Mouse (Mus musculus): Measurements from ENCODE around the gene Gars. TPM values are rescaled to one million over a fixed set of nuclear protein-coding genes. Genes with fewer than 3 reads are reported as not detected.

Gene Gars
- polyA plus RNA-seq, 1 experiment from 2014 or later, result 107 TPM

GRCm38 (mm10) chr6:54997726-54998125 is 40.1 kb upstream of the Gars start:
- 67% methylated on average over 6 of the region's 6 CpGs for WGBS
- DNase-seq (ENCODE audit: low spot score) (no peak), ATAC-seq (replicated peaks; ENCODE audit: low FRiP score, low read depth) (no peak)
- Histone ChIP-seq H3K9ac (ENCODE audit: low read depth, low read length) (no peak overlapping the region), H3K4me2 (ENCODE audit: low read length) (no peak overlapping the region), H3K4me1 (replicated peaks; ENCODE audit: insufficient read depth, low read length) (no peaks in the 10 kb centered on the region), H3K36me3 (ENCODE audit: insufficient read depth, low read length) (no peaks in the 10 kb centered on the region), H3K4me3 (replicated peaks; ENCODE audit: low read depth, low read length) (no peak overlapping the region), H3K9me3 (replicated peaks; ENCODE audit: low read length) (no peaks in the 10 kb centered on the region), H3K27me3 (ENCODE audit: insufficient read depth, low read length) (no peaks in the 10 kb centered on the region), H3K27ac (peak overlapping the region; percentile 22; the same call in 1 of the 2 replicates)
- no peak for TF ChIP-seq CTCF (IDR thresholded peaks at IDR 0.05; ENCODE audit: low read depth)

- Histone ChIP-seq H3K9me3 (replicated peaks; ENCODE audit: low read length) (no peaks in the 10 kb centered on the region), H3K36me3 (ENCODE audit: insufficient read depth, low read length) (no peaks in the 10 kb centered on the region), H3K4me3 (replicated peaks; ENCODE audit: low read depth, low read length) (no peak overlapping the region), H3K27ac (no peak overlapping the region), H3K4me2 (ENCODE audit: low read length) (no peak overlapping the region), H3K4me1 (replicated peaks; ENCODE audit: insufficient read depth, low read length) (no peaks in the 10 kb centered on the region), H3K9ac (ENCODE audit: low read depth, low read length) (no peak overlapping the region), H3K27me3 (ENCODE audit: insufficient read depth, low read length) (no peaks in the 10 kb centered on the region)
- TF ChIP-seq CTCF (IDR thresholded peaks at IDR 0.05; ENCODE audit: low read depth), result no peak
- 85% methylated on average over 4 of the region's 4 CpGs for WGBS
- DNase-seq (ENCODE audit: low spot score) (no peak), ATAC-seq (replicated peaks; ENCODE audit: low FRiP score, low read depth) (no peak)
Measured at GRCm38 (mm10) chr6:55001320-55001719, 36.5 kb upstream of the Gars start.

GRCm38 (mm10) chr6:55002438-55002837 is 35.4 kb upstream of the Gars start:
- Histone ChIP-seq H3K4me3 (replicated peaks; ENCODE audit: low read depth, low read length) (no peak overlapping the region), H3K36me3 (ENCODE audit: insufficient read depth, low read length) (no peaks in the 10 kb centered on the region), H3K27ac (no peak overlapping the region), H3K4me2 (ENCODE audit: low read length) (no peak overlapping the region), H3K9me3 (replicated peaks; ENCODE audit: low read length) (no peaks in the 10 kb centered on the region), H3K9ac (ENCODE audit: low read depth, low read length) (no peak overlapping the region), H3K4me1 (replicated peaks; ENCODE audit: insufficient read depth, low read length) (no peaks in the 10 kb centered on the region), H3K27me3 (ENCODE audit: insufficient read depth, low read length) (no peaks in the 10 kb centered on the region)
- ATAC-seq (replicated peaks; ENCODE audit: low FRiP score, low read depth) (no peak), DNase-seq (ENCODE audit: low spot score) (no peak)
- no peak for TF ChIP-seq CTCF (IDR thresholded peaks at IDR 0.05; ENCODE audit: low read depth)
- 71% methylated on average over 4 of the region's 4 CpGs for WGBS

- Histone ChIP-seq H3K4me2 (ENCODE audit: low read length) (no peak overlapping the region), H3K27ac (no peak overlapping the region), H3K9me3 (replicated peaks; ENCODE audit: low read length) (no peaks in the 10 kb centered on the region), H3K36me3 (ENCODE audit: insufficient read depth, low read length) (no peaks in the 10 kb centered on the region), H3K4me3 (replicated peaks; ENCODE audit: low read depth, low read length) (no peak overlapping the region), H3K4me1 (replicated peaks; ENCODE audit: insufficient read depth, low read length) (no peaks in the 10 kb centered on the region), H3K27me3 (ENCODE audit: insufficient read depth, low read length) (no peaks in the 10 kb centered on the region), H3K9ac (ENCODE audit: low read depth, low read length) (no peak overlapping the region)
- no peak for ATAC-seq (replicated peaks; ENCODE audit: low FRiP score, low read depth)
- TF ChIP-seq CTCF (IDR thresholded peaks at IDR 0.05; ENCODE audit: low read depth), result no peak
- 55% methylated on average over 4 of the region's 4 CpGs for WGBS
- no peak for DNase-seq (ENCODE audit: low spot score)
Measured at GRCm38 (mm10) chr6:55003559-55003958, 34.2 kb upstream of the Gars start.

GRCm38 (mm10) chr6:55008401-55008800 is 29.4 kb upstream of the Gars start:
- Histone ChIP-seq H3K4me2 (ENCODE audit: low read length) (no peak overlapping the region), H3K27ac (no peak overlapping the region), H3K27me3 (ENCODE audit: insufficient read depth, low read length) (no peaks in the 10 kb centered on the region), H3K9me3 (replicated peaks; ENCODE audit: low read length) (no peaks in the 10 kb centered on the region), H3K36me3 (ENCODE audit: insufficient read depth, low read length) (no peaks in the 10 kb centered on the region), H3K4me3 (replicated peaks; ENCODE audit: low read depth, low read length) (no peak overlapping the region), H3K9ac (ENCODE audit: low read depth, low read length) (no peak overlapping the region), H3K4me1 (replicated peaks; ENCODE audit: insufficient read depth, low read length) (no peaks in the 10 kb centered on the region)
- no peak for TF ChIP-seq CTCF (IDR thresholded peaks at IDR 0.05; ENCODE audit: low read depth)
- ATAC-seq (replicated peaks; ENCODE audit: low FRiP score, low read depth) (no peak), DNase-seq (ENCODE audit: low spot score) (no peak)
- WGBS, result 86% methylated on average over 8 of the region's 8 CpGs

GRCm38 (mm10) chr6:55009391-55010230 is 28.2 kb upstream of the Gars start:
- no peak overlapping the region for H3K4me3 ChIP-seq (replicated peaks; ENCODE audit: low read depth, low read length)

More at GRCm38 (mm10) chr6:55009391-55010230, 28.2 kb upstream of the Gars start:
- WGBS, result 41% methylated on average over 16 of the region's 16 CpGs
- ATAC-seq (replicated peaks; ENCODE audit: low FRiP score, low read depth) (no peak), DNase-seq (ENCODE audit: low spot score) (no peak)
- H3K9ac ChIP-seq (ENCODE audit: low read depth, low read length), result no peak overlapping the region
- H3K27me3 ChIP-seq (ENCODE audit: insufficient read depth, low read length), result no peaks in the 10 kb centered on the region
- H3K27ac ChIP-seq, result no peak overlapping the region
- TF ChIP-seq CTCF (IDR thresholded peaks at IDR 0.05; ENCODE audit: low read depth), result no peak
- H3K9me3 ChIP-seq (replicated peaks; ENCODE audit: low read length), result no peaks in the 10 kb centered on the region
- no peaks in the 10 kb centered on the region for H3K36me3 ChIP-seq (ENCODE audit: insufficient read depth, low read length)
- no peaks in the 10 kb centered on the region for H3K4me1 ChIP-seq (replicated peaks; ENCODE audit: insufficient read depth, low read length)
- no peak overlapping the region for H3K4me2 ChIP-seq (ENCODE audit: low read length)
